Mouse (Mus musculus) inflammation-experienced regulatory T-cells, adult 6 months (primary cell): Measurements from ENCODE around the gene Tedc1. TPM values are rescaled to one million over a fixed set of nuclear protein-coding genes. Genes with fewer than 3 reads are reported as not detected.
A peak's percentile ranks its signal among the peaks of the same experiment; 100 is the strongest.

Experiments
- ATAC-seq: one replicate; pipeline ENCODE4 v1.8.0; 2017
- polyA plus RNA-seq, 3 experiments: library from polyadenylated mRNA; unstranded; fragments of 100-300 nt; shearing (Covaris generic); gene quantifications; one replicate each; pipeline ENCODE4 v1.2.1; 2017

Gene Tedc1
- 10 to 100 TPM in 1 of 3 experiments, 1 to 10 TPM in 1, under 1 TPM in 1; 0.90 to 12.3 (median 3.1) TPM for polyA plus RNA-seq

DNA sequence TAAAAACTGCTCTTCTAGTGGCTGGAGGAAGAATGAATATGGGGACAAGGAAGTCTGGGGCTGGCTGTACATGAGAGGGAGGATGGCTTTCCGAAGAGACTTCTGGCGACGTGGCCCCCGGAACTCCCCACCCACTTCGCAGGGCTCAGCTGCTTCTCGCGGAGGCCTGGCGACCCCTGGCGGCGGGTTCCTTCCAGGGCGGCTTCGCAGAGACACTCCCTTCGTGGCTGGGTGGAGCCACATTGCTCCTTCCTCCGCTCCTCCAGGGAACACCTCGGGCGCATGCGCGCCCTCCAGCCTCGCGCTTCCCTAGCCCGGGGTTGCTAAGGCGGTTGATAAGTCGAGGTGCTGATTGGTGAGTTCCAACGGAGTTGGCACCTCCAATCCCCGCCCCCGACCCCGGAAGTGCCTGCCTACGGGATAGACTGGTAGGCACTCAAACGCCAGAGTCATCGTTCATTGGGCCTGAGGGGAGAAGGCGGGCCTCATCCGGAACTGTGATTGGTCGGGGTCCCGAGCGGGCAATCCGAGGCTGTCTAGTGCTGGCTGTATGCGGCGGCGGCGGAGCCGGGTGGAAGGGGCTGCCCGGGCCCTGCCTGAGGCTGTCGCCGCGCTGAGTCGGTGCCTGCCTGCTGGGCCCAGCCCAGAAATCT, at the start of gene Tedc1:
Gene Tedc1, plus strand, starts transcription at position 535 of the 653 bp plus-strand sequence.
- ATAC-seq, result peak; percentile 87

GRCm38 (mm10) chr12:113107431-113108124, 48.6 kb upstream of the Tedc1 start:
- ATAC-seq, result peak; percentile 41

DNA sequence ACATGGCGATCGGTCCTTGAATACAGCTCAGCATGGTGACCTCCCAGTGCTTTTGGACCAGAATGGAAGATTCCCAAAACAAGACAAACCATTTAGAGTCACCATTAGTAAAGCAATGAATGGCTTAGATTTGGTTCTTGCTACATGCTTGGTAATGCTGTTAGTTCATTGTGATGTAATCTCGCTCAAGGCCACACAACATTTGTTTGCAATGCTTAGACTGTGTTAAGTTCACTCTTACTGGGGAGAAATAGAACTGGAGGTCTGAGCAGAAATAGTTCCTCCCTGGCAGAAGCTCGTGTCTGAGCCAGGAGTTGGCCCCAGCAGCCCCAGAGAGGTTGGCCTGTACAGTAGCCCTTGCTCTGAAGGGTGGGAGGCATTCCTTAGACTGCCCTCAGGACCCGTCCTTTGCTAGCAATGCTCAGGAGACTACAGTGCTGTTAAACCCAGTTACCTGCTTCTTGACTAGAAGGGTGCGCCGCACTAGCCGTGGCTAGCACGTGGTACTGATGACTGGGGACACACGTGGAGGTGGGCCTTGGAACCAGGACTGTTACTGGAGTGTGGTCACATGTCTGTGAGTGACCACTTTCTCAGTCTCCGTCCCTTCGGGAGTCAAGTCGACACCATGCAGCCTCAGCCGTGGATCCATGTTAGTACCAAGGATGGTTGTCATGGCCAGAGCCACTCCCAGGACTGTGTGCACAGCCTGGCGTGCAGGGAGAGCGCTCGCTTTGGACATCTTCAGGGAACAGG, 47.5 kb upstream of the Tedc1 start:
- no peak for ATAC-seq

- no peak for ATAC-seq
Measured at GRCm38 (mm10) chr12:113109801-113110200, 46.4 kb upstream of the Tedc1 start.

- ATAC-seq, result no peak
Measured at GRCm38 (mm10) chr12:113114141-113114540, 42.1 kb upstream of the Tedc1 start.

DNA sequence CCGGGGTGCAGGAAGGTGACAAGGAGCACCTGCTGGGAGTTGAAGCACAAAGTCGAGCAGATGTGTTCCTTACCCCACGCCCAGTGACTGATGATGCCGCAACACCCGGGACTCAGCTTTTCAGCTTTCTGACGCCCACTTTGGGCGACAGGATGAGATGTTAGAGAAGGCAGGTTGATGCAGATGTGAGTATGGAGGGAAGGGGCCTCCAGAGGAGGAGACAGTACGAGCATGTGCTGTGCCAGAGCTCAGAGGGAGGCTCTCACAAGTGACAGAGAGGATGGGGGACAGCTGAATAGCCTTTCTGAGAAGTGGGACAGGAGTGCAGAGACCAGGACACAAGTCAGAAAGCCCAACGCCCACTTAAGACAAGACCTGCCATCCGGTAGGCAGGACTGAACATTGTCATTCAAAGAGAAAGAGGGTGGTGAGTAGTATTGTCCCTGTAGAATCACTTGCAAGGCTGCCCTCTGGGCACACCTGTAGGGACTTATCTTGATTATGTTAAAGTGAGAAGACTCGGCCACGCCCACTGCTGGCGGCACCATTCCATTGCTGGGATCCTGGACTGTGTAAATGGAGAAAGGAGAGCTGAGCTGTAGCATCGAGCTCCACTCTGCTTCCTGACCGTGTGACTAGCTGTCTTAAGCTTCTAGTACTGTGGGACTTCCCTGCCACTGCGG, 41.2 kb upstream of the Tedc1 start:
- ATAC-seq, result no peak

- peak; percentile 72 for ATAC-seq
Measured at GRCm38 (mm10) chr12:113119516-113120410, 36.5 kb upstream of the Tedc1 start.

DNA sequence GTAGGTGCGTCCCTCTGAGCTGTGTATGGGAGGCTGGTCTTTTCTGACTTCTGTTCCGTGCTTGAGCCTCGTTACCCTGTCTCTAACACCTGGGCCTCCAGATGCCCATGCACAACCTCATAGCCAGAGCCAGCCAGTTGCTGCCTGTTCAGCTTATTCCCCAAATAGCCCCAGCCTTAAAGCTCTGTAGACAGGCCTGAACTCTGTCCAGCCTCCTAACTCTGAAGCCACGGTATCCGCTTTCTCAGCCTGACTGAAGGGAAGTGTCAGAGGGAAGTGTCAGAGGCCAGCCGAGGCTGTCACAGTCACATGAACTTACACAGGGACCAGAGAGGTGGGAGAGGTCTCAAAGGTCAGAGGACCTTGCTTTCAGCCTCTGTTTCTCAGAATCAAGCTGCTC, 31.5 kb upstream of the Tedc1 start:
- no peak for ATAC-seq

- no peak for ATAC-seq
Measured at GRCm38 (mm10) chr12:113130732-113131131, 25.5 kb upstream of the Tedc1 start.

GRCm38 (mm10) chr12:113131601-113132000, 24.6 kb upstream of the Tedc1 start:
- no peak for ATAC-seq

DNA sequence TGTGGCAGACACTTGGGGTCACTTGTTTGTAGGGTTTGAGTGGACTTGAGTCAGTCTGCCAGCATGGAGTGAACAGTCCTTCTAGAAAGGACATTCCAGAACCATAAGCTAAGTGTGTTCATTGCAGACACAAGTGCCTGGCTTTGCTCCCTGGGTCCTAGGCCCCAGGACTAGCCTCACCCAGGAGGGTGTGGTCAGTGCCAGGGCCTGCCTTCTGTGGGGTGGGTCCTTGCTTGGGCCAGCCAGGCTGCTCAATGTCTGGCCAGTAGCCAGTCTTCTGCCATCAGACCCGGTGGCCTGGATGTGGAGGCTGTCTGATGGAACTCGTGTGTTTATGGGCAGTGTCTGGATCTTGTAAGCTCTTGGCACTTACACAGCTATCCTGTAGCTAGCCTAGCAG, 23.7 kb upstream of the Tedc1 start:
- no peak for ATAC-seq

DNA sequence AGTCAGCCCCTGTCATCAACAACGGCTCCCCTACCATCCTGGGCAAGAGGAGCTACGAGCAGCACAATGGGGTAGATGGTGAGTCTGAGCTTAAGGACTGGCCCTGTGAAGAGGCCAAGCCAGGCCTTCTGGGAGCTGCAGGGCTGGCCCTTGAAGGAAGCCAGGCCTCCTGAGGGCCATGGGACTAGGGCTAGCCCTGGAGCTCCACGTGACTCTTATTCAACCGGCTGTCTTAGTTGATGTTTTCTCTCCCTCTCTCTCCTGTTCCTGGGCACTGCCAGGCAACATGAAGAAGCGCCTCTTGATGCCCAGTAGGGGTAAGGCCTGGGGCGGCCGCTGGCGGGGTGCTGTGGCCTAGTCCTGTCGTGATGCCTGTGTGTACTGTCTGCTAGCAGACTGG, 23.0 kb upstream of the Tedc1 start:
- ATAC-seq, result no peak

GRCm38 (mm10) chr12:113133861-113134403, 22.3 kb upstream of the Tedc1 start:
- no peak for ATAC-seq

GRCm38 (mm10) chr12:113134502-113134901, 21.7 kb upstream of the Tedc1 start:
- ATAC-seq, result no peak

GRCm38 (mm10) chr12:113135401-113135800, 20.8 kb upstream of the Tedc1 start:
- ATAC-seq, result no peak

DNA sequence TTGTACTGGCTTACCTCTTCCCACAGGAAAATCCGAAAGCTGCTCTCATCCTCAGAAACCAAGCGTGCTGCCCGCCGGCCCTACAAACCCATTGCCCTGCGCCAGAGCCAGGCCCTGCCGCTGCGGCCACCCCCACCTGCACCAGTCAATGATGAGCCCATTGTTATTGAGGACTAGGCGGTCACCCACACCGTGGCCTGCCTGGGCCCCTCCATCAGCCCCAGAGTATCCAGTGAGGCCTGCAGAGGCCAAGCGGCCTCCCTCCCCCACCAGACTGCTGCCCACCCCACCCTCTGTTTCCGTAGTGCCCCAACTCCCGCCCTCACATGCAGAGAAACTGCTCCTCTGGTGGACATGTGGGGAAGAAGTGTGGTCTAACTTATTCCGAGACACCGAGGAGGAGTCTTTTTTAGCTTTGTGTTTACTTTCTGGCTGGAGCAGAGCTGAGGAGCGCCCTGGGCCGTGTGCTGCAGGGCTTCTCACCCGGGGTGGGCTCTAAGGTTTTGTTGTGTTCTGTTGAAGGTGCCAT, 19.7 kb upstream of the Tedc1 start:
- ATAC-seq, result no peak

DNA sequence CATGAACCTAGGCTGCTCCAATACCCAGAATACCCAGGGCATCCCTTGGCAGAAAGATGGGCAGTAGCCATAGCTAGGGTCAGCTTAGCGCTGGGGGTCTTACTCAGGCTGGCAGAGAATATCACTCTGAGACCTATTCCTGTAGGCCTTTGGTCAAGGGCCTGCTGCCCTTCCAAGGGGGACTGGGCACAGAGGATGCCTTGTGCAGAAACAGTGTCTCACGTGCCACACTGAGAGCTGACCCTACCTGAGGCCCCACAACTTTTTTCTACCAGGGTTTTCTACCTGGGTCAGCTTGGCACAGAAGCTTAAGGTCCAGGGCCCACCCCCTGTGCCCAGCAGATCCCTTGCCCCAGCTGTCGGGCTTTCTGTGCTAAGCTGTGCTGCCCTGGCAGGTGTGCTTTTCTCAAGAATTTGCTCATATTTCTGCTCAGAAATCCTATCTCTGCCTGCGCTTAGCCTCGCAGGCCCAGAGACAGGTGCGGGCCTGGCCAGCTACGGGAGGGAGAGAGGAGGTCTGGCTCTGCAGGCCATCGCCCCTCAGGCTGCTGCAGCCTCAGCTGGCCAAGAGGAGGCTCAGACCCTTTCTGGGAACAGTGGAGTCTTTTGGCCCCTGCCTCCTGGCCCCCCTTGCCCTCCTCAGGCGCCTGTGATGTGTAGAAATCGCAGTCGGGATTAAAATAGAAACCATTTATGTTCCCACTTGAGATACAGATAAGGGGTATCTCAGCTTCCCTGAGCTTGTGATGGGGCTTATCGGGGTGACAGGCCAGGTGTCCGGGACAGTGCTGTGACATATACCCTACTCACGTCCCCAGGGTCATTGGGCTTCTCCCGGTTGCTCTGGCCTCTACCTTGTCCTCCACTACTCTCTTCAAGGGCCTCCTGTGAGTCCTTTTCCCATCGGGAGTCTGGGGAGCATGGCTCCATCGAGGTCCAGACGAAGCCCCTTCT, 18.7 kb upstream of the Tedc1 start:
- no peak for ATAC-seq

DNA sequence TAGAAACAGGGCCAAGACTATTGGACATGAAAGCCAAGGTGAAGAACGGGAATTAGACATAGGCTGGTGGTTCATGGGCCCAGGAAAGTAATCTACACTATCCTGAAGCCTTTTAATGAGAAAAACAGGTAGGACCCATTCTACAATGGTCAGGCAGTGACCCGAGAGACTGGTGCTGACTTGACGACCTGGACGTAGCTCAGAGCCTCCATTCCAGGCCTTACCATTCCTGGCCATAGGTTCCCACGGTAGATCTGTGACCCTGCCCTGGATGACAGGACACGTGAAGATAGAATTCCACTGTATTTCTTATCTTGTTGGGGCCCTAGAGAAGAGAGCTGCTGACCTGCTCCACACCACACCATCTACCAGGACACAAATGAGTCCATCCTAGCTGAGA, 17.9 kb upstream of the Tedc1 start:
- no peak for ATAC-seq

- no peak for ATAC-seq
Measured at GRCm38 (mm10) chr12:113138901-113139864, 17.0 kb upstream of the Tedc1 start.
